Mouse (Mus musculus): ENCODE measurements around the gene Sowaha.

Sowaha gene

GRCm38 (mm10) chr11:53475620-53476019 is 4.5 kb downstream of the Sowaha start:
- in situ Hi-C loops (cut with MseI, MboI), result no loop called here

GRCm38 (mm10) chr11:53472709-53473108 is 7.4 kb downstream of the Sowaha start:
- in situ Hi-C loops (cut with MseI, MboI), result no loop called here

- in situ Hi-C loops (cut with MseI, MboI), result no loop called here
These were observed 9.9 kb downstream of the Sowaha start, which contains the start of gene Gm9837 for GRCm38 (mm10) chr11:53469968-53470695. Gene Gm9837, minus strand, starts transcription at chr11:53470479.

GRCm38 (mm10) chr11:53469294-53469967 is 10.6 kb downstream of the Sowaha start:
- in situ Hi-C loops (cut with MseI, MboI), result no loop called here

- in situ Hi-C loops (cut with MseI, MboI), result no loop called here
These were observed 13.7 kb downstream of the Sowaha start for GRCm38 (mm10) chr11:53466231-53466971.

- in situ Hi-C loops (cut with MseI, MboI), result no loop called here
These were observed 16.3 kb downstream of the Sowaha start for GRCm38 (mm10) chr11:53463551-53464424.

GRCm38 (mm10) chr11:53461727-53462126 is 18.3 kb downstream of the Sowaha start:
- in situ Hi-C loops (cut with MseI, MboI), result no loop called here

- in situ Hi-C loops (cut with MseI, MboI), result no loop called here
These were observed 19.9 kb downstream of the Sowaha start for GRCm38 (mm10) chr11:53460192-53460591.

GRCm38 (mm10) chr11:53458996-53459395 is 21.1 kb downstream of the Sowaha start:
- in situ Hi-C loops (cut with MseI, MboI), result no loop called here

- in situ Hi-C loops (cut with MseI, MboI), result no loop called here
These were observed 22.6 kb downstream of the Sowaha start for GRCm38 (mm10) chr11:53457372-53457954.

- in situ Hi-C loops (cut with MseI, MboI), result no loop called here
These were observed 23.4 kb downstream of the Sowaha start, which contains the start of the genes Gm10447 and Shroom1 for GRCm38 (mm10) chr11:53456474-53457371. Gene Gm10447, minus strand, starts transcription at chr11:53457110. Gene Shroom1, plus strand, starts transcription at chr11:53457205.

GRCm38 (mm10) chr11:53453031-53453430 is 27.0 kb downstream of the Sowaha start:
- in situ Hi-C loops (cut with MseI, MboI), result no loop called here

- in situ Hi-C loops (cut with MseI, MboI), result no loop called here
These were observed 27.7 kb downstream of the Sowaha start for GRCm38 (mm10) chr11:53452396-53452795.

- in situ Hi-C loops (cut with MseI, MboI), result no loop called here
These were observed 28.7 kb downstream of the Sowaha start for GRCm38 (mm10) chr11:53451361-53451760.

- in situ Hi-C loops (cut with MseI, MboI), result no loop called here
These were observed 29.9 kb downstream of the Sowaha start for GRCm38 (mm10) chr11:53450070-53450705.

- in situ Hi-C loops (cut with MseI, MboI), result no loop called here
These were observed 31.5 kb downstream of the Sowaha start for GRCm38 (mm10) chr11:53448529-53448928.

- in situ Hi-C loops (cut with MseI, MboI), result no loop called here
These were observed 32.1 kb downstream of the Sowaha start for GRCm38 (mm10) chr11:53447996-53448395.

- in situ Hi-C loops (cut with MseI, MboI), result no loop called here
These were observed 33.9 kb downstream of the Sowaha start for GRCm38 (mm10) chr11:53446183-53446582.

GRCm38 (mm10) chr11:53445562-53445961 is 34.5 kb downstream of the Sowaha start:
- in situ Hi-C loops (cut with MseI, MboI), result no loop called here
